Mouse (Mus musculus) right cerebral cortex, adult 18-20 months (tissue): ENCODE measurements around the gene Aida.
A peak's percentile ranks its signal among the peaks of the same experiment; 100 is the strongest.
"Not testable (repeated sequence)": the region's sequence is repeated elsewhere in the genome, so short reads cannot be mapped to it uniquely, and the experiment has no call there.

ENCODE experiments used
- DNase-seq: peaks from one replicate; pipeline ENCODE4 v3.0.0; 2022; ENCODE audit warnings: mixed read lengths

The Aida gene

GRCm38 (mm10) chr1:183296465-183296864 is at the start of gene Aida:
Aida (plus strand) TSS chr1:183296590.
- peak; percentile 42 for DNase-seq

DNA sequence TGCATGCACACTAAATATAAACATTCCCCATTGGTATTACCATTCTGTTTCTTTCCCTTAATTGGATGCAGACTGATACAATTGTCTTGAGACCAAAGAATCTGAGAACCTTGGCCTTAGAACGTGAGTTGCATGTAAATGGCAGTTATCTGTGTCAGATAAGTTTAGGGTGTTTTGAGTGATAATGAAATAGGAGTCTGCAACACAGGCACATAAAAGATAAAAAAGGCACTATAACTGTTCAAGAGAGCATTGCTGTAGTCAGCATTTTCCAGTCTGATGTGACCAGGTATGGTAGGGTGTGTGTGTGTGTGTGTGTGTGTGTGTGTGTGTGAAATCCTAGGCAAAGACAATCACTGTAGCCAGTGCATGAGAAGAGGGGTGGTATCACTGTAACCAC is 48.2 kb upstream of the Aida start:
- DNase-seq, result no peak

GRCm38 (mm10) chr1:183250612-183251011 is 45.8 kb upstream of the Aida start:
- no peak for DNase-seq

- DNase-seq, result no peak
These were observed 44.6 kb upstream of the Aida start for GRCm38 (mm10) chr1:183251818-183252217.

DNA sequence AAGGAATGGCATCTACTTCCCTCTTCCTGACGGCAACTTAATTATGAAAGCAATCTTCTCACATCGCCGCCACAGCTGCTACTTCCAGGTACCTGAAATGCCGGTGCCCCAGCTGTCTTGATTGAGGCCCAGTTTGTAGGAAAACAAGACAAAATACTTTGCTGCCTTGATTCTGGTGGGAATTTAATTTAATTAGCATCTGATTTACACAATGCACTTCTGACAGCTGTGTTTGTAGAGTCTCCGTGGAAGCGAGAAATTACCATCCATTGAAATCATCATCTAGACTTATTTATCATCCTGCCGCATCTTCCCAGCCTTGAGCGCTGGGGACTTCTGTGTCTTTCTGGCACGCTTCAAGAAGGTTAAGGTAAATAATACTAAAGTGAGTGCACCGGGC is 43.8 kb upstream of the Aida start:
- DNase-seq, result no peak

DNA sequence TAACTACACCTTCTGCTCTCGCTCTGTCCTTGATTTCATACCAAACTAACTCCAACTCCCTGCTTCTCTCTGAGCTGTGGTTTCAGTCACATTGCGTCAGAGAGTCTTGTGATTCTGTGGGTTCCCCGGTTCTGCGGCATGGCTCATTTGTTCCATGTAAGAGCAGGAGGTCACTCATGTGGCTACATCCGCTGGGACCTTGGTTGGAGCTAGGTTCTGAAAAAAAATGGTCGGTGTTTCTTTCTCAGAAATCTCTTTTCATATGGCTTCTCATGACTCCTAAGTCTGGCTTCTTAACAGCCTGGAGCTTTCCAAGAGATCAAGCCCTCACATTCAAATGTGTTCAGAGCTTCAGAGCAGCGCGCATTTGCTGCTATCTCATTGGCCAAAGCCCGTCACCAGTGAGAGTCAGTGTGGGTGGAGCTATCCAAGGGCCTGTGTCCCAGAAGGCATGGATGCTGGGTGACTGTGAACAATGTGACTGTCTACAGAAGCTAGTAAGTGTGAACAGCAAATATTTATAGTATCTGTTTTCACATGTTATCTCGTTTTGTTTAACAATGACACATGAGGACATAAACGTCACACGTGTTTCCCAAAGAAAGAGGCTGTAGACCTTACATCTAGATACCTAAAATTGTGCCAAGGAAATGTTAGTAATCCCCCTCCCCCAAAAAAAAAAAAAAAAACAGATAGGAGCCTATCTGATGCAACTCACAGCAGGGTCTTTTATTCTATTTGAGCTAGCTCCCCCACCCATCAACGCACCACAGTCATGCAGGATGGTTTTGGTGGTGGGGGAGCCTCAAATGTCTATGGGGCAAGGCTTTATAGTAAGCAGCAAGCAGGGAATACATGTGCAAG is 32.0 kb upstream of the Aida start:
- DNase-seq, result no peak

DNA sequence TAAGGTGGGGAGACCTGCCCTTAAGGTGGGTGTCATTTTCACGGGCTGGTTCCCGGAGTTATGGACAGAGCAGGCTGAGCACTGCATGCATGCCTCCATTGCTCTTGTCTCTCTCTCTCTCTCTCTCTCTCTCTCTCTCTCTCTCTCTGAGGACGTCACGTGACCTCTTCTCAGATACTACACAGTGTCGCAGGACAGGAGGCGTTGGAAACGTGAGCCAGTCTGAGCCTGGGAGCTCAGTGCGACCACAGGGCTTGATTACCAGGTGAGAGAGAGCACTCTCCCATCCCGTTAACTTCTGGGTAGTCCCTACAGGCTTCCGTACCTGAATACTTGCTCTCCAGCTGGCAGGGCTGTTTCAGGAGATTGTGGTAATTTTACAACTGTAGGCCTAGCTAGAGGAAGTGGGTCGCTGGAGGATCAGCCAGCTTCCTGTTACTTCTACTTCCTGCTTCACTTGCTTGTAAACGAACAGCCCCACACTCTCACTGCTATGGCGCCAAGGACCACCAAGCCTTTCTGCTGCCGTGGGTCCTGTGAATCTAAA is 30.4 kb upstream of the Aida start:
- no peak for DNase-seq

GRCm38 (mm10) chr1:183267666-183268065 is 28.7 kb upstream of the Aida start:
- DNase-seq, result no peak

DNA sequence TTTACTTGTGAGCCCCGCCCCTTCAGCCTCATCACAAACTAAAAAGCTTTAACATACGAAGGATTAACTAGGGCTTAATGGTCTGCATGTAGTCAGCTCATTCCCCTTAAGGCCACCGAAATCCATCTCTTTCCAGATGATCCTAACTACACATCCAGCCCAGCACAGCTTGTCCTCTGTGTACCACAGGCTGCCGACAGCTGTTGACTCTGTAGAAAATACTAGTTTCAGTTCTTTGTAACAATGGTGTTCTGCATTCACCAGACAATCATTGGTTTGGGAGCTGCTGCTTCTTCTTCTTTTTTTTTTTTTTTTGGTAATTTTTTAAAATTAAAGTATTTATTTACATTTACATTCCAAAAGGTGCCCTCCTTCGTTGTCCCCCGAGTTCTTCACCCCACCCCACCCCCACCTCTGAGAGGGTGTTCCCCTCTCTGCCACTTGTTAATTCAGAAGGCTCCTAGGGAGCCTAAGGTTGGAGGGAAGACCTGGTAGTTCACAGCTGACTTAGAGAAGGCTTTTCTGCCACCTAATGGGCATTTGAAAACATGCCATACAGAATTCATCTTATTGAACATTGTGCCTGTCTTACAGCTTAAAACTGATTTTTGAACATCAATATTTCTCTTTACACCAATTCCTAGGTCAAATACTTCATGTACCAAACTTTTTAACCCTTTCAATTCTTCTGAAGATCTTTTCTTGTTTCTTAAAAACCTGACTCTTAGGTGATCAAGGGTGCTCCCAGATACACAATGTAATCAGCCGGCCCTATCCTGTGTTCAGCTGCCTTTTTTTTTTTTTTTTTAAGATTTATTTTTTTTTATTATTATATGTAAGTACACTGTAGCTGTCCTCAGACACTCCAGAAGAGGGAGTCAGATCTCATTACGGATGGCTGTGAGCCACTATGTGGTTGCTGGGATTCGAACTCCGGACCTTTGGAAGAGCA is 23.2 kb upstream of the Aida start:
- DNase-seq, result no peak

GRCm38 (mm10) chr1:183274385-183274784 is 22.0 kb upstream of the Aida start:
- no peak for DNase-seq

DNA sequence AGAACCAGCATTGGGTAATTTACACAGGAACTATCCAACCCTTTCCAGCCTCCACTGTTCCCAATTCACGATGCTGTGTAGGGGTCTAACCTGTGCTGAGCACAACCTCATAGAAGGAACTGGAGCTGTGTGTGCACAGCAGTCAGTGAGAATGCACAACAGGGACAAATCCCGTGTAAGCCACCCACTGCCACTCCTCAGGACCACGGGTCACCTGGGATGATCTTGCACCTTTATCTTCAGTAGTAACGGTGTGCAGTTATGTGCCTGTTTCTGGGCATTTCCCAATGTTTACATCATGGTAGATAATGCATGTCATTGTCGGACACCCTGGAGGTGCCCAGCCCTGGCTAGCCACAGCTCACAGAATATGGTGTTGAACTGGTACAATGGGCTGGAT is 20.6 kb upstream of the Aida start:
- no peak for DNase-seq

DNA sequence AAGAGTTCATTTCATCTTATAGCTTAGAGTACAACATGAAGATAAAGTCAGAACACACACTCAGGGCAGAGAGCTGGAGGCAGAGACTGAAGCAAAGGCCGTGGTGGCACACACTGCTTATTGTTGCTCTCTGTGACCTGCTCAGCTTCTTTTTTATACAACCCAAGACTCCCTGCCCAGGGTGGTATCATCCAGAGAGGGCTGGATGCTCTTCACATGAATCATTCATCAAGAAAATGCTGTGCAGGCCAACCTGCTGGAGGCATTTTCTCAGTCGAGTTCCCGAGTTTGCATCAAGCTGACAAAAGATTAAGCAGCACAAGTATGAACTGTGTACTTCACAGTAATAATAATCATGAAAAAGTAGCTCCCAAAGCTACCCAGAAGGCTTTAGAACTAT is 8.0 kb upstream of the Aida start:
- DNase-seq, result no peak

GRCm38 (mm10) chr1:183289576-183289975 is 6.8 kb upstream of the Aida start:
- DNase-seq, result no peak

DNA sequence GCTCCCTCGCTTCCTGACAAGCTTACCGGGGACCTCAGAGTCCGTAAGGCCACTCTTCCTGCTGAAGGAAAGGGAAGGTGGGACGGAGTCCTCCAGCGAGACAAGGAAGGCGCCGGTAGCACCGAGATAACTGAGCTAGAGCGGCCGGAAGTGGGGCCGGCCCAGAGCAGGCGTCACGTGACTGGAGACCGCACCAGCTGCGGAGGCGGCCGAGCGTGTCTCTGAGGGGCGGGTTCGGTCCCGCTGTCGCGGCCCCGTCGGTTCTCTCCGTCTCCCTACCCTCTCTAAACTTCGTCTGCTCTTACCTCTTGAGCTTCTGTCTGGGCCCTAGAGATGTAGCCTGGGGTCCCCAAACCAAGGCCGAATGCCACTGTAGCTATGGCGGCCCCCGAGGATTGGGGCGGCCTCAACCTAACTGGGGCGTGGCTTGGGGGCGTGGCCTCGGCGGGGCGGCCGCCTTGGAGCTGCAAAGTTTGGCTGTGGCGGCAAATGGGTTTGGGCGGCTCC is 540 bp downstream of the Aida start, which contains the start of gene Brox:
Brox (minus strand) TSS at position 393 of the 507 bp plus-strand sequence.
- peak; percentile 95 for DNase-seq

- peak; percentile 46 for DNase-seq
These were observed 1.1 kb downstream of the Aida start for GRCm38 (mm10) chr1:183297473-183297885.

DNA sequence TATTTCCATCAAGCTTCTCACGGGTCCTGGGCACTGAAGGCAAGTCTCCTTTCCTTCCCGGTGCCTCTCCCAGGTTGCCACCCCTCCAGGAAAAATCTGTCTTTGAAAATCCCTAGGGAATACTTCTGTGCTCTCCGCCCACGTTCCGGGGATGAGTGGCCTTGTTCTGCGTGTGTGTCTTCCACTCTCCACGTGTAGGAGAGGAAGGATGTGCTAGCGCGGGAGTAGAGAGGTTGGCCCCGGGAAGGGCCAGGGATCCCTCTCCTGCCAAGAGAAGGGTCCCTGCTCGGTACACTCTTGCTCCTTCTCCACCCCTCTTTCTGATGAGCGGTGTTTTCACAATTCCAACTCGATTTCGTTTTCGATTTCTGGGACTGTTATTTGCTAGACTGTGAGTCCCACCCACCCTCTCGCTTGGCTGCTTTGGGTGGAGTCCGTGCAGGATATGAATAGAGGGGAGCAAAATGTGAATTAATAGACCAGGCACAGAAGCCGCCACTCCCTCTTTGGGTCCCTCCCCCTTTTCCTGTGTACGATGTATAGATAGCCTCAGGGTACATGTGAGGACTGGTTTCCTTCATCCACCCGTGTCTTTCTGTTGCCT is 1.6 kb downstream of the Aida start:
- DNase-seq, result peak; percentile 59

DNA sequence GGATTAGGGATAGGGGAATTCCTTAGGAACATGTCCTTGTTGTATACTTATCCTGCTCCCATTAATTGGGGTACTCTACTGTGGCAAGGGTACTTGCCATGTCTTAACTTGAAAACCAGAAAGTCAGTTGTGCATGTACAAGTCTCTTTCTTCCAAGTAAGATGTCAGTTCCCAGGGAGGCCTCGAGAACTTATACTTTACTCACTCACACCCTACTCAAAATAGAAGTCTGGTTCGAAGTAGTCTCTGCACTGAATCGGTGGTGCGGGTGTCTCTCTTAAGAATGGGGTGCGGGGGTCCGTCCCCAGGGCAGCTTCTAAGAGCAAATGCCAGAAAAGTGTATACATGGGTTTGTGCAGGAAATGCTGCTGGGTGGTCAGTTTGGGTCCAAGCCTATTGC is 2.8 kb downstream of the Aida start:
- DNase-seq, result peak; percentile 95

DNA sequence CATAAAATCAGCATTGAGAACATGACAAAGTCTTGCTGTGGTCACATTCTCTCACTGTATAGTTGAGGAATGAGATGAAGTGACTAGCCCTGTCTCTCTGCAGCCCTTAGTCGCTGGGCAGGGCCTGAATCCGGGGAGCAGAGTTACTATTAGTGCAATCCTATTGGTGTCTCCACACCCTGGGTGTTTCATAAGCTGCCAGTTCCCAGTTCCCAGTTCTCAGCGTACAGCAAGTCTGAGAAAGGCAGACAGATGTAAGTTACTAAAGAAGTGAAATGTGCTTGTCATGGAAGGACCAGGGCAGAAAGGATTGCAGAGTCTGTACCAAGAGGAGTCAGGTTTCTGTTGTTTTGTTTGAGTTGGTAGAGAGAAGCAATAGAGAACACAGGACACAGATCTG is 11.2 kb downstream of the Aida start:
- no peak for DNase-seq

- no peak for DNase-seq
These were observed 12.1 kb downstream of the Aida start for GRCm38 (mm10) chr1:183308476-183308875.

DNA sequence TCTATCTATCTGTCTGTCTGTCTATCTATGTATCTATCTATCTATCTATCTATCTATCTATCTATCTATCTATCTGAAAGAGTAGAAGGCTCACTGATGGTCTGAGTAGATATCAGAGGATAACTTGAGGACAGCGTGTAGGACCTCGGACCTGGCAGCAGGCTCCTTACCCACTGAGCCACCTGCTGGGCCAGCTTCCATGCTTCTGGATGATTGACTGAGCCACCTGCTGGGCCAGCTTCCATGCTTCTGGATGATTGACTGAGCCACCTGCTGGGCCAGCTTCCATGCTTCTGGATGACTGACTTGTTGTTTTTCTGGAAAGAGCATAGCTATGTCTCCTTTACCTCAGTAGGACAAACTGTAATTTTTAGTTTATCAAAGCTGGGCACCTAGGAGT is 13.2 kb downstream of the Aida start:
- not testable (repeated sequence) for DNase-seq

DNA sequence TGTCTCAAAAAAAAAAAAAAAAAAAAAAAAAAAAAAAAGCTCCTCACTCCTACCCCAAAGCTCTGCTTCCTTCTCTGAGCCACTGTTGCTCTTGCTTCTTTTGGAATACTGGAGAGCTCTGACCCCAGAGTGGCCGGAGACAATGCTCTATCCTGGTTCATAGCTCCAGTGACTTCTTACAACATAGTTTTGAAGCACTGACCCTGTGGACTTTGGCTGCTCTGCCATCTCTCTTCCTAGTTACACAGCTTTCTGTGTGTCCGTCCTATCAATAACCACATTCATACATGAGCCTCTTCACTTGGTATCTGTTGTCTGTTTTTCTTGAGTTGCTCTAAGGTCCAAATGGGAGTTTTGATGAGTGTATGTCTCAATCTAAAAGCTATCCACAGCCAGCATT is 15.7 kb downstream of the Aida start:
- DNase-seq, result no peak

- no peak for DNase-seq
These were observed 19.4 kb downstream of the Aida start for GRCm38 (mm10) chr1:183315783-183316182.

GRCm38 (mm10) chr1:183320708-183321107 is 24.3 kb downstream of the Aida start:
- no peak for DNase-seq
